Mouse (Mus musculus) left cerebral cortex, adult 11 months (tissue): Measurements from ENCODE around the gene Ippk.

Experiments
- DNase-seq: peaks from one replicate; pipeline ENCODE4 v3.0.0; 2022; ENCODE audit warnings: low spot score

The Ippk gene

GRCm38 (mm10) chr13:49430529-49430928, 9.5 kb downstream of the Ippk start:
- no peak for DNase-seq

DNA sequence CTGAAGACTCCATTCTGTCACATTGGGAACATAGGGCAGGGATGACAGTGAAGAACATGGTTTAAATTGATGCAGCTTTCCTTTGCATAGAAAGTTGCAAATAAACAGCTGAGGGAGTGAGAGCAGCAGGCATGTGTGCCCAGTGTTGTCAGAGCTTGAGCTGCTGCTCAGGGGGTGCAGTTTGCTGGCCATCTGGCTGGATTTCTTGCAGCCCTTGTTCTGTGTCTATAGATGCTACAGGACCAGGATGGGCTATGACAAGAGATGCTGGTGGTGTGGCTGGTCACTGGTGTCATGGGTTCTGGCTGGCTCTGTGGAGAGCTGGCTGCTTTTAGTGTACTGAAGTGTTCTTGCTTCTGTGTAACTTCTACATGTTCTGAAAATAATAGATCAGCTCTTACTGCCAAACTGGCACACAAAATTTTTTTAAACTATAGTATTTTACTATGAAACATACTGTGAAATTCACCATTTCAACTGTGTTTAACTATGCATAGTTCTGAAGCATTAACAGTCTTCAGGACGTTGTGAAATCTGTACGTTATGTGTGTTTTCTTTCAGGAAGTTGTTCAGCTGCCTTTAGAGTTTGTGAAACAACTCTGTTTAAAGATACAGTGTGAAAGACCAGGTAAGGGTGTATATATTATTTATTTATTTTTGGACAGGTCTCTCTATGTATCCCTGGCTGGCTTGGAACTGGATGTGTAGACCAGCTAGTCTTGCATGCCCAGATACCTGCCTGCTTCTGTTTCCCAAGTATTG, 12.4 kb downstream of the Ippk start:
- no peak for DNase-seq

- no peak for DNase-seq
These were observed 14.7 kb downstream of the Ippk start for GRCm38 (mm10) chr13:49435745-49436144.

DNA sequence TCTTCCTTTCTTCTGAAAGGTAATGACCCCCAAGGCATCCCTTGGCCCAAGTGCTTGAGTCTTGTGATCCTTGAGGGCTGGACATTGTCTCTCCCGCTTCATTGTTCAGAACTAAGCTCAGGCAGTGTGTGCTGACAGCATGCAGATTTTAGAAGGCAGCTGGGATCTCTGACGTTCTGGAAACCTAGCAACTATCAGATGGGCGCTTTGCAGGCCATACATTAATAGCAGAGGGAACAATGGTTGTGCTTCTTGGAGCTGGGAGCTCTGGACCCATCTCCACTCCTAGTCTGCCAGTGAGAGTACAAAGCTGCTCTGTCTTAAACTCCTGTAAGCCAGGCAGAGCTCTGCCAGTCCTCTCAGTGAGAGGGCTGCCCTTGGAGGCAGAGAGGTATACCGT, 15.1 kb downstream of the Ippk start:
- peak; percentile 46 for DNase-seq

DNA sequence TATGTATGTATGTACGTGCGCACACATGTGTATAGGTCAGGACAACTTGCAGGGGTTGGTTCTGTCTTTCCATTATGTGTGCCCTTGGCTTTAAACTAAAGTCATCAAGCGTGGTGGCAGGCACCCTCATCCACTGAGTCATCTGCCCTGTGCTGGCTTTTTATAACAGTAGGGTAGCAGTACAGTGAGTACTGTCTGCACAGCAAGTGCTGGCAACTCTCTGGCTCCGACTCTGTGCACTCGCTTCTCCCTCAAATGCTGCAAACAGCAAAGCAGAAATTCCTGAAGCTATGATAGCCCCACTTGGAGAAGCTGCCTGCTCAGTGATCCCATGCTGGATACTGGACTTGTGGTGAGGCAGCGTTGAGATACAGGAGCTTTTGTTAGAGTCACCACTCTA, 23.4 kb downstream of the Ippk start:
- no peak for DNase-seq

DNA sequence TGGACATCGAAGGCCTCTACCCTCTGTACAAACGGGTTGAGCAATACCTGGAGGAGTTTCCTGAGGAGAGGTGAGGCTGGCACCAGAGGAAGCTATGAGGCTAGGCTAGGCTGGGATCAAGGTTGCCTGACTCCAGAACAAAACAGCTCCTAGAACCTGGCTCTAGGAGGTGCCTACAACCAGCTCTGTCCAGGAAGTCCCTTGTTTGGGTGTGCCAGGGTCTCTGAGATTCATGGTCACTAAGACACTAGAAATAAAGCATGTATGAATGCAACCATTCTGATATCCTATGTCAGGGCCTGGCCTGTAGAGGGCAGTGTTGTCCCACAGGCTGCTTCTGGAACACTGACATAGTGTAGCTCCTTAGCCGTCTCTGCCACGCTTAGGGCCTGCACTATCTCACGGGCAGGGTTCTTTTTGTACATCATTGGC, 28.3 kb downstream of the Ippk start:
- DNase-seq = peak; percentile 72

DNA sequence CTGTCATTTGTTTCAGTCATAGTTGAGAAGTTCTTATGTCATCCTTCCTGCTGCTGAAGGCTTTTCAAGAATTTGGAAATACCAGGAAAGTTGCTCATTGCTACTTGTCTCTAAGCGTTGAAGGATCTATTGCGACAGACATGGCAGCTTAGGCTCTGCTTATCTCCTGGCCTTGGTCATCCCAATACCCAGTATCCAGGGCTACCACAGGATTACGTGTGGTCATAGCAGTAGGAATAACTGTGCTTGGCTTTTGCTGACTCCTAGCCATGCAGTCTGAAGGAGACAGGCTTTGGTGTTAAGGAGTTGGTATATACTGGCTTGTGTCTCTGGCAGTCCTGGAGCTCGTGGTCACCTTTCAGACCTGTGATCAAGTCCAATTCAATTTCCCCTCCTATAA, 39.2 kb downstream of the Ippk start:
- no peak for DNase-seq

DNA sequence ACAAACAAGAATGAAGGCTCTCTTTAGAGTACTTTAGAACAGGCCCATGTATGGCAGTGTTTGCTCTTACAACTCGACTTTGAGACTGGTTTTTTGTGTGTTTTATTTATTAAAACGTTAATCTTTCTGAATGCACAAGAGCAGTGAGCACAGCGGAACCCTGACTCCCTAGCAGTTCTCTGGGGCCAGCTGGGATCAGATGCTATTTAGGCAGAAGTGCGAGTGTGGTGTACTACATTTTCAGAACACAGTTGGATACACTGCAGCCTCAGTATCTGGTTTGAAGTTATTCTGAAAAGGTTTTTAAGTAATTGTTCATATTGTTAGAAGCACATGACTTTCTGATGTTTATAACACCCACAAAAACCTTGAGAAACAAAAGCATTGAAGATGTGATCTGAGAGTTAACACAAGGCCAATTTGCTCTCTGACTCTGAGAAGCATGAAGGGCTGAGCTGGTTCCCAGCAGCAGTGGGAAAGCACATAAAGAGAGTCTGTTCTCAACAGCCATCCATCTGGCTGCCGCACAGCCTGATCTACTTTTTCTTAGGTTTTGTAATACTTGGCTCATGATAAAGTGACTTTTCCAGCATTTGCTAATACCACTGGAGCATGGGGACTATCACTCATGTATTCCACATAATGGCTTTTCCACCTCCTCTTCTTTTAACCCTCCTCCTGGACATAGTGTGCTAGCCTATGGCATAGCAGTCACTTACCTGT, 39.8 kb downstream of the Ippk start:
- DNase-seq = peak; percentile 39

DNA sequence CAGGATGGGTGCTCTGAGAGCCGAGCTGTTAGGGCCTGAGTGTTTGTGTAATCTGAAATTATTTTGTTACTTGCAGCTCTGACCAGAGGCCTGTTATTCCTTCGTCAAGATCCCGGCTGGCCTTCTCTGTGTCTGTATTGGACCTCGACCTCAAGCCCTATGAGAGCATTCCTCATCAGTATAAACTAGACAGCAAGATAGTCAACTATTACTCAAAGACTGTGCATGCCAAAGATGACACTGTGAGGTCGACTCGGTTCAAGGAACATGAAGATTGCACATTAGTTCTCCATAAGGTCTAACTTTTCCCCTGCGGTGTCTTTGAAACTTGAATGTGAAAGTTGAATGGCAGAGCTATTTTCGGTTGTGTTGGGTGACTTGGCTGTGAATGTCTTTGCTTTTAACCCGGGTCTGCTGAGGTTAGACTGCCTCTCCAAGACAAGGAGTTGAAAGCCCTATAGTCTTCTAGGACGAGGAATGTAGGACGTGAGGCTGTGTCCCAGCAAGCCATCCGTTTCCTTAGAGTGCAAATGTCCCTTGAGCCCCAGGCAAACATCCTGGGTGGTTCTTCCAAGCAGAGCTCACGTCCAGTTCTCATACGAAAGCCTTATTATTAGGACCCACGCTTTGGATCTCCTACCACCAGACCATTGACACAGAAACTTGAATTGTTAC, 40.5 kb downstream of the Ippk start:
- DNase-seq = no peak

- no peak for DNase-seq
These were observed 41.9 kb downstream of the Ippk start for GRCm38 (mm10) chr13:49462921-49463320.

GRCm38 (mm10) chr13:49465875-49466274, 44.8 kb downstream of the Ippk start:
- DNase-seq = no peak

DNA sequence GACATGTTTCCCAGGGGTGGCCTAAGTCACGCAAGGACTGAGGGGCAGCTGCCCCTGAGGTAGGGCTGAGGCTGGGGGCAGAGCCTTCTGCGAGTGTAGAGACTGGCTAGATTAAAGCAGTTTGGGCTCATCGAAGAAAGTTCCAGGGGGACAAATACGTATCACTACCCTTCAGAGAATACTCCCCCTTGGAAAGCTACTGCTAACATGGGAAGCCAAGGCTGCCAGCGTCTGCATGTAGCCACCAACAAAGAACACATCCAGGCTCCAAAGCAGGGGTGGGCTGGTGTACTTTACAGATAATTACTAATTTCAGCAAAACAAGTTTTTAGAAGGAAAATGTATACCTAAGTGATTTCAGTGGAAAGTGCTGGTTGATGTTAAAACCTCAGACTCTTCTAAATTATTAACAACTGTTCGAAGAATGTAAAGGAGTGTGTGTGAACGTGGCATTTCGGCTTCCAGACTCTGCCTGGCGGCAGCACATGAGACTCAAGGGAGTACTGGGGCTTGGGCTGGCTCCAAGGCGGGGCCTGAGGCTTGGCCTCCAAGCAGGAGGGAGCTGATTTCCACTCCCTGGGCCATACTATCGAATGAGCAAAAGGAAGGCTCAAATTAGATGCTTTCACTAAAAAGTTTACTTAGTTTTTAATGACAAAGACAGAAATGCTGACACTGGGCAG, 45.5 kb downstream of the Ippk start:
- no peak for DNase-seq

- DNase-seq = no peak
These were observed 46.5 kb downstream of the Ippk start for GRCm38 (mm10) chr13:49467585-49467984.

DNA sequence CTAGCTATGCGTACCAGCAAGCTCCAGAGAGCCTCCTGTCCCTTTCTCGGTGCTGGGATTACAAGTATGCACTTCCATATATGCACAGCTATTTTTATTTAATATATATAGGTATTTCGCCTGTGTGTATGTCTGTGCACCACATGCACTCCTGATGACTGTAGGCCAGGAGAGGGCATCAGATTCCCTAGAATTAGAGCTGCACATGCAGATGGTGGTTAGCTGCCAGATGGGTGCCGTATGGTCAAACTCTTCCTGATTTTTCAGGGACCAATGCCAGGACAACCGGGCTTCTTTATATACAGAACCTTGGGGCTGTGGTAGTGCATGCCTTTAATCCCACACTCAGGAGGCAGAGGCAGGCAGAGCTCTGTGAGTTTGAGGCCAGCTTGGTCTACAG, 48.0 kb downstream of the Ippk start:
- no peak for DNase-seq

DNA sequence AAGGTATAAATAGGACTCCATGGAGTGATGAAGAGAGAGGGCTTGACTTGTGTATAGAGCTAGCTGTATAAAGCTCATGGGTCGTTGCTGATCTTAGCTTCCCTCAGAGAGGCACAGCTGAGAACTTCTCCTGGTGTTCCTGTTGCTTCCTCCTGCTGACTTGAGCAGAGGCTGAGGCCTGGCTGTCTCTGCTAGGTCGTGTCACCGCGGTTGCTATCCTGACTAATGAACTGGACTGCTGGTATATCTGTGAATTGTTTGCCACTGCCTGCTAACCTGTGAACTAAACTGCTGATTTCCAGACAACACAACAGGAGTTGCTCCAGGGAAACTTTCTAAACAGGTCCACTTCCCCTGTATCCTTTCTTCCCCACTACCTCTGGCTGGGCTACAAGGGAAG, 49.3 kb downstream of the Ippk start:
- DNase-seq = no peak

- no peak for DNase-seq
These were observed 49.8 kb downstream of the Ippk start for GRCm38 (mm10) chr13:49470806-49471205.

GRCm38 (mm10) chr13:49471981-49472675, 51.1 kb downstream of the Ippk start:
- DNase-seq = no peak

DNA sequence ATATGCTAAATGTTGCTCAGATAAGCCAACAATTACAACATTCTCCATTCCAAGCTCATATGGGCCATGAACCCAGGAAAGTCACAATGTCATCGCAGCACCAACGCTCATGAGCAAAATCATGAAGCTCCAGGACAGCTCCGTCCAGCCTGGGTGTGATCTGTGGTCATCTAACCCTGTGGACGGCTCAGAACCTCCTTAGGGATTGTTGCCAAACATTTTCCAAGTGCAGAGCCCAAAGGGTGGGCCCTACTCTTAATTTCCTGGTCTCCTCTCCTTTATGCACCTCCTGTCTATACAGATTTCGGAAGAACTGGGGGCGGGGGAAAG, 51.6 kb downstream of the Ippk start:
- no peak for DNase-seq

DNA sequence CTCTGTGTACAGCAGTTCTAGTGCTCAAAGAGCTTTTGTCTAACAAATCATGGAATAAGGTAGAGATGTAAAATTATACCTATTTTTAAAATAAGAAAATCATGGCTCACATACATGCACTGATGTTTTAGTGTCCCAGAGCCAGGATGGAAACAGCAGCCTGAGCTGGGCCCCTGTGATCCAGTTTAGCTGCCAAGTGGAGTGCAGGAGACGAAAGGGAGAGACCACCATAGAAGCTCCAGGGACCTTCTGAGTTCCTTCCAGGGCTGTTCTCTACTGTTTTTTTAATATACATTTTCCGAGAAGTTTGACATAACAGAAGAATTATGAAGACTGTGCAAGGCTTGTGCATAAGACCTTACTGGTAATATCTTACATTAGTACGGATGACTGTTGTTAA, 56.8 kb downstream of the Ippk start:
- DNase-seq = no peak

DNA sequence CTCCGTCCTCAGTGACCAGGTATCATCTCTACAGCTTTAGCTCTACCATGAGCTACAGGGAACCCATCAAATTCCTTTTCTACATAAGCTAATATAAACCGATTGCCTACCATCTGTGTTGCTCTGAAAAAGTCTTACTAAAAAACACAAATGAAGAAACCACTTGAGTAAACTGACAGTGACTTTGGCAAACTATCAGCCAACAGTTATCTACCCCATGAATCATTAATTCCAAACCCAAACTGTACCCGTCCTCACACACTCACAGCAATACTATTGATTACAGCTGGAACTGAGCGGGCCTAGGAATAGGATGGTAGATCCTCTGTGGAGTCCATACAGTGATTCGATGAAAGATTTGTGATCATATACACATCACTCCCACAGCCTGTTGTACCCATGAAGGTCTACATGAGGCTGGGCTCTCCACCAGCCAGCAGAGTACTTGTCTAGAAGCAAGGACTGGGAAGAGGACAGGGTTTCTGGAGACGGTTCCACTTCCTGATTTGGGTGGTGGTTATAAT, 57.9 kb downstream of the Ippk start:
- no peak for DNase-seq

DNA sequence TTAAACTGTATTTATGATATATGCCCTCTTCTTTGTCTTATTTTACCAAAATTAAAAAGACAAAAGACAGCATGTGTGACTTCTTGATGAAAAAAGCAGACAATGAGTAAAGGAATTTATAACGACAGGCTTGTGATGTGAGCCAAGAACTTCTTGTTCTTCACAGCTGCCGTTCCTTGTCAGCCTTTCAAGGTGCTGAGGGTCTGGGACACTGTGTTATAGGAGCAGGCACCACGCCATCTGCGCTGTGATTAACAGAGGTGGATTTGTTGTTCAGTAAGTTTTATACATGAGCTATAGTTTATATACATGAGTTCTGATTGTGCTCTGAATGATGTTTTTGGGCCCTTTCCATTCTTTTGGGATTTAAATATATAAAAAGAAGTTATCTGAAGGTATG, 58.4 kb downstream of the Ippk start:
- DNase-seq = no peak

DNA sequence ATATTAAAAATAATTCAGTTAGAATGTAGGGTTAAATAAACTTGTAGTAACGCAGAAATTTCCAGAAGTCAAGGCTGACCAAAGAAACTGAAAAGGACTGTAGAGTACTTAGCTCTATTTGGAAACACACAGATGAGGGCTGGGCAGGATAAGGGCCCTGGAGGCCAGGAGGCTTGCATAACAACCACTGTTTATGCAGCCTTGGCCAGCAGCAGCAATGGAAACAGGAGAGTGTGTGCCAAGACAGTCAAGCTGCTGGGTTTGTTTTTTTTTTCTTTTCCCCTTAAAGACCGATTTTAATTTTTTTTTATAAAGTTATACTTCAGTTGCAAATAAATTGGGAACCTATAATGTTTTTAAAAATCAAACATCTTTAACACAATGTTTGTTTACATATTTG, 59.0 kb downstream of the Ippk start:
- DNase-seq = no peak
